Mouse (Mus musculus) limb, embryonic 12.5 days (tissue): ENCODE measurements around the gene Abcg4. TPM values are rescaled to one million over a fixed set of nuclear protein-coding genes. Genes with fewer than 3 reads are reported as not detected.

ENCODE experiments used
- ATAC-seq: fragments of 200-750 bp; cut with Nextera tagmentation; 2 replicates; pipeline ENCODE4 v1.8.0; 2017; ENCODE audit warnings: low read depth, moderate TSS enrichment; ENCODE audit not compliant: insufficient number of reproducible peaks, insufficient read depth, low FRiP score, low TSS enrichment
- H3K27ac ChIP-seq: fragments of 300-500 bp; sonication (generic); 2 replicates; pipeline ENCODE4 v1.5.1; 2016; ENCODE audit warnings: mild to moderate bottlenecking, moderate library complexity
- H3K27me3 ChIP-seq: fragments of 300-500 bp; sonication (generic); 2 replicates; pipeline ENCODE4 v1.6.1; 2016; ENCODE audit warnings: mild to moderate bottlenecking, moderate library complexity
- H3K36me3 ChIP-seq: fragments of 300-500 bp; sonication (generic); 2 replicates; pipeline ENCODE4 v1.6.1; 2016; ENCODE audit warnings: mild to moderate bottlenecking, moderate library complexity
- H3K4me1 ChIP-seq: fragments of 300-500 bp; sonication (generic); replicated peaks from 2 replicates; pipeline ENCODE4 v1.6.1; 2016
- H3K4me2 ChIP-seq: fragments of 300-500 bp; sonication (generic); 2 replicates; pipeline ENCODE4 v1.6.1; 2016; ENCODE audit warnings: mild to moderate bottlenecking, moderate library complexity
- H3K4me3 ChIP-seq: fragments of 300-500 bp; sonication (generic); replicated peaks from 2 replicates; pipeline ENCODE4 v1.5.1; 2016; ENCODE audit warnings: mild to moderate bottlenecking
- H3K9ac ChIP-seq: fragments of 300-500 bp; sonication (generic); replicated peaks from 2 replicates; pipeline ENCODE4 v1.6.1; 2016; ENCODE audit warnings: mild to moderate bottlenecking, moderate library complexity
- H3K9me3 ChIP-seq: fragments of 300-500 bp; sonication (generic); 2 replicates; pipeline ENCODE4 v1.6.1; 2016; ENCODE audit warnings: mild to moderate bottlenecking, moderate library complexity
- WGBS: fragments of 180-500 bp; shearing (Covaris S2); methylation state at CpG from one replicate; pipeline ENCODE4 v1.1.7; 2016; 5-methylcytosine and 5-hydroxymethylcytosine counted together
- polyA plus RNA-seq: library from polyadenylated mRNA; unstranded; fragments of >200 nt; fragmentation: Nextera tagmentation; extraction: Ambion mirVana; gene quantifications from 2 replicates; pipeline ENCODE4 v1.2.1, GENCODE M21; 2016

Abcg4 gene
- polyA plus RNA-seq, 1 experiment from 2014 or later: 7.0 TPM

- Histone ChIP-seq H3K27me3 (peaks cover 9% of the 10 kb centered on the region; the same call in 1 of the 2 replicates), H3K9me3 (no peaks in the 10 kb centered on the region), H3K4me3 (no peak overlapping the region), H3K36me3 (no peaks in the 10 kb centered on the region), H3K27ac (no peak overlapping the region), H3K9ac (no peak overlapping the region), H3K4me2 (no peak overlapping the region), H3K4me1 (peaks cover 8% of the 10 kb centered on the region; the same call in 1 of the 2 replicates)
- 77% methylated on average over 17 of the region's 17 CpGs for WGBS
- no peak for ATAC-seq
Measured at GRCm38 (mm10) chr9:44238501-44239190, 49.8 kb downstream of the Abcg4 start.

- Histone ChIP-seq H3K4me3 (no peak overlapping the region), H3K9me3 (no peaks in the 10 kb centered on the region), H3K36me3 (no peaks in the 10 kb centered on the region), H3K9ac (0 out of 2 replicates have a peak overlapping the region, but pooled peaks have one; percentile 40), H3K4me1 (peaks cover 17% of the 10 kb centered on the region), H3K27ac (no peak overlapping the region), H3K27me3 (peaks cover 6% of the 10 kb centered on the region; the same call in 1 of the 2 replicates), H3K4me2 (no peak overlapping the region)
- 60% methylated on average over 4 of the region's 4 CpGs for WGBS
- no peak for ATAC-seq
Measured at GRCm38 (mm10) chr9:44237128-44237527, 51.3 kb downstream of the Abcg4 start.

- ATAC-seq: no peak
- no peak overlapping the region for H3K9ac ChIP-seq
- H3K27ac ChIP-seq: no peak overlapping the region
- H3K4me2 ChIP-seq: no peak overlapping the region
- H3K36me3 ChIP-seq: no peaks in the 10 kb centered on the region
- 56% methylated on average over 4 of the region's 4 CpGs for WGBS
- peaks cover 6% of the 10 kb centered on the region; the same call in 1 of the 2 replicates for H3K27me3 ChIP-seq
- peaks cover 22% of the 10 kb centered on the region for H3K4me1 ChIP-seq
- no peak overlapping the region for H3K4me3 ChIP-seq
- no peaks in the 10 kb centered on the region for H3K9me3 ChIP-seq
Measured at GRCm38 (mm10) chr9:44236601-44237000, 51.8 kb downstream of the Abcg4 start.

GRCm38 (mm10) chr9:44234479-44235427 lies 53.7 kb downstream of the Abcg4 start:
- Histone ChIP-seq H3K4me3 (peak overlapping the region; percentile 84), H3K4me2 (peak overlapping the region; percentile 78), H3K27ac (0 out of 2 replicates have a peak overlapping the region, but pooled peaks have one; percentile 50), H3K9ac (peak overlapping the region; percentile 42; the same call in 1 of the 2 replicates), H3K4me1 (peaks cover 25% of the 10 kb centered on the region), H3K9me3 (no peaks in the 10 kb centered on the region), H3K27me3 (no peaks in the 10 kb centered on the region), H3K36me3 (no peaks in the 10 kb centered on the region)
- 28% methylated on average over 19 of the region's 19 CpGs for WGBS
- no peak for ATAC-seq

- peak within 1 kb of the TSS; percentile 78 for H3K4me2 ChIP-seq
- no peaks in the 10 kb centered on the region for H3K27me3 ChIP-seq
- peaks cover 25% of the 10 kb centered on the region for H3K4me1 ChIP-seq
- H3K9ac ChIP-seq: peak within 1 kb of the TSS; percentile 86
- peak; percentile 91 for ATAC-seq
- H3K27ac ChIP-seq: peak within 1 kb of the TSS; percentile 96
- under 1% methylated on average over 76 of the region's 76 CpGs for WGBS
- H3K9me3 ChIP-seq: no peaks in the 10 kb centered on the region
- no peaks in the 10 kb centered on the region for H3K36me3 ChIP-seq
- peak within 1 kb of the TSS; percentile 84 for H3K4me3 ChIP-seq
Measured at GRCm38 (mm10) chr9:44233802-44234478, 54.5 kb downstream of the Abcg4 start, which contains the start of gene Cbl. Gene Cbl, minus strand, starts transcription at chr9:44234049.

- Histone ChIP-seq H3K4me1 (peaks cover 25% of the 10 kb centered on the region), H3K27ac (peak overlapping the region; percentile 96), H3K9me3 (no peaks in the 10 kb centered on the region), H3K27me3 (no peaks in the 10 kb centered on the region), H3K36me3 (peaks cover under 1% of the 10 kb centered on the region; the same call in 1 of the 2 replicates), H3K4me2 (peak overlapping the region; percentile 78), H3K9ac (peak overlapping the region; percentile 86), H3K4me3 (peak overlapping the region; percentile 84)
- WGBS: under 1% methylated on average over 40 of the region's 40 CpGs
- peak; percentile 82 for ATAC-seq
Measured at GRCm38 (mm10) chr9:44233021-44233801, 55.2 kb downstream of the Abcg4 start.

GRCm38 (mm10) chr9:44231609-44232008 lies 56.8 kb downstream of the Abcg4 start:
- peaks cover 21% of the 10 kb centered on the region for H3K4me1 ChIP-seq
- H3K9ac ChIP-seq: 0 out of 2 replicates have a peak overlapping the region, but pooled peaks have one; percentile 8
- H3K9me3 ChIP-seq: no peaks in the 10 kb centered on the region
- H3K4me3 ChIP-seq: peak overlapping the region; percentile 84; the same call in 1 of the 2 replicates
- H3K36me3 ChIP-seq: peaks cover 4% of the 10 kb centered on the region
- ATAC-seq: no peak
- peak overlapping the region; percentile 78 for H3K4me2 ChIP-seq
- H3K27me3 ChIP-seq: no peaks in the 10 kb centered on the region
- H3K27ac ChIP-seq: no peak overlapping the region

- peaks cover 4% of the 10 kb centered on the region for H3K36me3 ChIP-seq
- WGBS: 69% methylated on average over 6 of the region's 6 CpGs
- no peak for ATAC-seq
- no peak overlapping the region for H3K27ac ChIP-seq
- H3K9me3 ChIP-seq: no peaks in the 10 kb centered on the region
- no peaks in the 10 kb centered on the region for H3K27me3 ChIP-seq
- peaks cover 9% of the 10 kb centered on the region for H3K4me1 ChIP-seq
- no peak overlapping the region for H3K9ac ChIP-seq
- no peak overlapping the region for H3K4me2 ChIP-seq
- no peak overlapping the region for H3K4me3 ChIP-seq
Measured at GRCm38 (mm10) chr9:44225993-44226392, 62.4 kb downstream of the Abcg4 start.
